Mouse (Mus musculus) limb, embryonic 13.5 days (tissue): ENCODE measurements around the gene Thbs2. TPM values are rescaled to one million over a fixed set of nuclear protein-coding genes. Genes with fewer than 3 reads are reported as not detected.

Source experiments
- ATAC-seq: fragments of 200-750 bp; cut with Nextera tagmentation; 2 replicates; pipeline ENCODE4 v1.8.0; 2017; ENCODE audit warnings: low read depth, moderate number of reproducible peaks, moderate TSS enrichment; ENCODE audit not compliant: low FRiP score
- H3K27ac ChIP-seq: fragments of 300-500 bp; sonication (generic); 2 replicates; pipeline ENCODE4 v1.5.1; 2015; ENCODE audit warnings: inconsistent platforms, mild to moderate bottlenecking, moderate library complexity
- H3K27me3 ChIP-seq: fragments of 300-500 bp; sonication (generic); 2 replicates; pipeline ENCODE4 v1.6.1; 2015; ENCODE audit warnings: mild to moderate bottlenecking, inconsistent platforms
- H3K36me3 ChIP-seq: fragments of 300-500 bp; sonication (generic); 2 replicates; pipeline ENCODE4 v1.6.1; 2015; ENCODE audit warnings: inconsistent platforms, mild to moderate bottlenecking, moderate library complexity
- H3K4me1 ChIP-seq: fragments of 300-500 bp; sonication (generic); 2 replicates; pipeline ENCODE4 v1.6.1; 2015; ENCODE audit warnings: inconsistent platforms
- H3K4me2 ChIP-seq: fragments of 300-500 bp; sonication (generic); replicated peaks from 2 replicates; pipeline ENCODE4 v1.6.1; 2015; ENCODE audit warnings: inconsistent platforms, mild to moderate bottlenecking, moderate library complexity
- H3K4me3 ChIP-seq: fragments of 300-500 bp; sonication (generic); 2 replicates; pipeline ENCODE4 v1.5.1; 2015; ENCODE audit warnings: moderate library complexity, mild to moderate bottlenecking, inconsistent platforms
- H3K9ac ChIP-seq: fragments of 300-500 bp; sonication (generic); 2 replicates; pipeline ENCODE4 v1.6.1; 2015; ENCODE audit warnings: mild to moderate bottlenecking, inconsistent platforms
- H3K9me3 ChIP-seq: fragments of 300-500 bp; sonication (generic); 2 replicates; pipeline ENCODE4 v1.6.1; 2016; ENCODE audit warnings: inconsistent platforms
- WGBS: fragments of 180-500 bp; shearing (Covaris S2); methylation state at CpG from one replicate; pipeline ENCODE4 v1.1.7; 2015; 5-methylcytosine and 5-hydroxymethylcytosine counted together
- polyA plus RNA-seq: library from polyadenylated mRNA; unstranded; fragments of >200 nt; fragmentation: Nextera tagmentation; extraction: Ambion mirVana; gene quantifications from 2 replicates; pipeline ENCODE4 v1.2.1, GENCODE M21; 2015

Thbs2 gene
- polyA plus RNA-seq, 1 experiment from 2014 or later: 29.8 TPM

GRCm38 (mm10) chr17:14714374-14714773 lies 20.3 kb upstream of the Thbs2 start:
- H3K4me1 ChIP-seq: no peaks in the 10 kb centered on the region; the same call in 1 of the 2 replicates
- 75% methylated on average over 3 of the region's 3 CpGs for WGBS
- H3K9me3 ChIP-seq: no peaks in the 10 kb centered on the region
- H3K27me3 ChIP-seq: no peaks in the 10 kb centered on the region
- no peak overlapping the region for H3K9ac ChIP-seq
- H3K4me3 ChIP-seq: no peak overlapping the region
- no peak overlapping the region for H3K4me2 ChIP-seq
- no peak overlapping the region for H3K27ac ChIP-seq
- H3K36me3 ChIP-seq: no peaks in the 10 kb centered on the region
- ATAC-seq: no peak

GRCm38 (mm10) chr17:14711784-14712183 lies 17.7 kb upstream of the Thbs2 start:
- H3K27ac ChIP-seq: no peak overlapping the region
- 88% methylated on average over 3 of the region's 3 CpGs for WGBS
- H3K4me2 ChIP-seq: no peak overlapping the region
- no peaks in the 10 kb centered on the region for H3K4me1 ChIP-seq
- H3K9me3 ChIP-seq: no peaks in the 10 kb centered on the region
- ATAC-seq: no peak
- no peaks in the 10 kb centered on the region for H3K36me3 ChIP-seq
- H3K9ac ChIP-seq: no peak overlapping the region
- no peaks in the 10 kb centered on the region for H3K27me3 ChIP-seq
- no peak overlapping the region for H3K4me3 ChIP-seq

GRCm38 (mm10) chr17:14711032-14711431 lies 17.0 kb upstream of the Thbs2 start:
- no peak overlapping the region for H3K27ac ChIP-seq
- H3K27me3 ChIP-seq: no peaks in the 10 kb centered on the region
- 63% methylated on average over 3 of the region's 3 CpGs for WGBS
- no peak overlapping the region for H3K4me2 ChIP-seq
- no peaks in the 10 kb centered on the region for H3K9me3 ChIP-seq
- H3K36me3 ChIP-seq: no peaks in the 10 kb centered on the region
- H3K4me1 ChIP-seq: no peaks in the 10 kb centered on the region
- H3K4me3 ChIP-seq: no peak overlapping the region
- no peak for ATAC-seq
- H3K9ac ChIP-seq: no peak overlapping the region

GRCm38 (mm10) chr17:14706066-14706465 lies 12.0 kb upstream of the Thbs2 start:
- Histone ChIP-seq H3K4me1 (no peaks in the 10 kb centered on the region), H3K9me3 (no peaks in the 10 kb centered on the region), H3K36me3 (no peaks in the 10 kb centered on the region), H3K4me2 (no peak overlapping the region), H3K27me3 (no peaks in the 10 kb centered on the region), H3K27ac (no peak overlapping the region), H3K4me3 (no peak overlapping the region), H3K9ac (no peak overlapping the region)
- 87% methylated on average over 4 of the region's 4 CpGs for WGBS
- ATAC-seq: no peak

GRCm38 (mm10) chr17:14705466-14705865 lies 11.4 kb upstream of the Thbs2 start:
- H3K27me3 ChIP-seq: no peaks in the 10 kb centered on the region
- no peak overlapping the region for H3K4me2 ChIP-seq
- H3K4me3 ChIP-seq: no peak overlapping the region
- H3K9ac ChIP-seq: no peak overlapping the region
- no peak overlapping the region for H3K27ac ChIP-seq
- WGBS: 81% methylated on average over 2 of the region's 2 CpGs
- H3K4me1 ChIP-seq: peaks cover 4% of the 10 kb centered on the region
- H3K36me3 ChIP-seq: no peaks in the 10 kb centered on the region
- H3K9me3 ChIP-seq: no peaks in the 10 kb centered on the region
- ATAC-seq: no peak

- Histone ChIP-seq H3K9ac (no peak overlapping the region), H3K36me3 (no peaks in the 10 kb centered on the region), H3K4me2 (no peak overlapping the region), H3K27ac (no peak overlapping the region), H3K9me3 (no peaks in the 10 kb centered on the region), H3K4me1 (peaks cover 8% of the 10 kb centered on the region), H3K4me3 (no peak overlapping the region), H3K27me3 (no peaks in the 10 kb centered on the region)
- 84% methylated on average over 6 of the region's 6 CpGs for WGBS
- ATAC-seq: no peak
Observed at GRCm38 (mm10) chr17:14703771-14704170, 9.7 kb upstream of the Thbs2 start.

GRCm38 (mm10) chr17:14703268-14703667 lies 9.2 kb upstream of the Thbs2 start:
- Histone ChIP-seq H3K36me3 (no peaks in the 10 kb centered on the region), H3K27me3 (no peaks in the 10 kb centered on the region), H3K4me2 (no peak overlapping the region), H3K27ac (no peak overlapping the region), H3K9ac (no peak overlapping the region), H3K4me3 (no peak overlapping the region), H3K4me1 (peaks cover 8% of the 10 kb centered on the region), H3K9me3 (no peaks in the 10 kb centered on the region)
- 65% methylated on average over 4 of the region's 4 CpGs for WGBS
- ATAC-seq: no peak

GRCm38 (mm10) chr17:14702701-14703100 lies 8.7 kb upstream of the Thbs2 start:
- Histone ChIP-seq H3K9me3 (no peaks in the 10 kb centered on the region), H3K4me2 (no peak overlapping the region), H3K27ac (no peak overlapping the region), H3K4me3 (no peak overlapping the region), H3K4me1 (peaks cover 8% of the 10 kb centered on the region), H3K36me3 (no peaks in the 10 kb centered on the region), H3K27me3 (no peaks in the 10 kb centered on the region), H3K9ac (no peak overlapping the region)
- WGBS: 65% methylated on average over 3 of the region's 3 CpGs
- ATAC-seq: no peak

GRCm38 (mm10) chr17:14701891-14702290 lies 7.9 kb upstream of the Thbs2 start:
- no peaks in the 10 kb centered on the region for H3K36me3 ChIP-seq
- 78% methylated on average over 2 of the region's 2 CpGs for WGBS
- no peak overlapping the region for H3K27ac ChIP-seq
- H3K9me3 ChIP-seq: no peaks in the 10 kb centered on the region
- no peak for ATAC-seq
- H3K4me2 ChIP-seq: no peak overlapping the region
- H3K4me3 ChIP-seq: no peak overlapping the region
- H3K4me1 ChIP-seq: peaks cover 8% of the 10 kb centered on the region
- H3K27me3 ChIP-seq: no peaks in the 10 kb centered on the region
- no peak overlapping the region for H3K9ac ChIP-seq

GRCm38 (mm10) chr17:14700204-14700603 lies 6.2 kb upstream of the Thbs2 start:
- Histone ChIP-seq H3K9ac (no peak overlapping the region), H3K36me3 (no peaks in the 10 kb centered on the region), H3K4me1 (peaks cover 8% of the 10 kb centered on the region), H3K27me3 (no peaks in the 10 kb centered on the region), H3K4me2 (no peak overlapping the region), H3K9me3 (no peaks in the 10 kb centered on the region), H3K4me3 (no peak overlapping the region), H3K27ac (no peak overlapping the region)
- 20% methylated on average over 5 of the region's 5 CpGs for WGBS
- no peak for ATAC-seq

- no peak overlapping the region for H3K27ac ChIP-seq
- 58% methylated on average over 6 of the region's 6 CpGs for WGBS
- no peaks in the 10 kb centered on the region for H3K36me3 ChIP-seq
- H3K4me1 ChIP-seq: peaks cover 25% of the 10 kb centered on the region
- no peaks in the 10 kb centered on the region for H3K27me3 ChIP-seq
- H3K9me3 ChIP-seq: no peaks in the 10 kb centered on the region
- no peak overlapping the region for H3K9ac ChIP-seq
- ATAC-seq: no peak
- no peak overlapping the region for H3K4me3 ChIP-seq
- H3K4me2 ChIP-seq: no peak overlapping the region
Observed at GRCm38 (mm10) chr17:14698188-14698587, 4.2 kb upstream of the Thbs2 start.

- ATAC-seq: no peak
- Histone ChIP-seq H3K9ac (no peak overlapping the region), H3K27me3 (no peaks in the 10 kb centered on the region), H3K4me3 (no peak overlapping the region), H3K27ac (no peak overlapping the region), H3K4me1 (peaks cover 26% of the 10 kb centered on the region), H3K36me3 (no peaks in the 10 kb centered on the region), H3K9me3 (no peaks in the 10 kb centered on the region), H3K4me2 (no peak overlapping the region)
- 81% methylated on average over 6 of the region's 6 CpGs for WGBS
Observed at GRCm38 (mm10) chr17:14697096-14697495, 3.1 kb upstream of the Thbs2 start.

- WGBS: 90% methylated on average over 6 of the region's 6 CpGs
- Histone ChIP-seq H3K36me3 (no peaks in the 10 kb centered on the region), H3K4me2 (no peak overlapping the region), H3K27ac (no peak overlapping the region), H3K4me1 (peaks cover 26% of the 10 kb centered on the region), H3K9ac (no peak overlapping the region), H3K9me3 (no peaks in the 10 kb centered on the region), H3K27me3 (no peaks in the 10 kb centered on the region), H3K4me3 (no peak overlapping the region)
- no peak for ATAC-seq
Observed at GRCm38 (mm10) chr17:14696281-14696795, 2.3 kb upstream of the Thbs2 start.
